Mouse (Mus musculus) heart, embryonic 12.5 days (tissue): Measurements from ENCODE around the gene Rfx5. TPM values are rescaled to one million over a fixed set of nuclear protein-coding genes. Genes with fewer than 3 reads are reported as not detected.

Experiments
- ATAC-seq: fragments of 200-750 bp; cut with Nextera tagmentation; 2 replicates; pipeline ENCODE4 v1.8.0; 2017; ENCODE audit warnings: moderate TSS enrichment, moderate library complexity; ENCODE audit not compliant: insufficient number of reproducible peaks, low FRiP score
- H3K27ac ChIP-seq: fragments of 300-500 bp; sonication (generic); 2 replicates; pipeline ENCODE4 v1.5.1; 2016; ENCODE audit warnings: mild to moderate bottlenecking, moderate library complexity; ENCODE audit not compliant: poor library complexity, severe bottlenecking
- H3K27me3 ChIP-seq: fragments of 300-500 bp; sonication (generic); replicated peaks from 2 replicates; pipeline ENCODE4 v1.6.1; 2016; ENCODE audit warnings: mild to moderate bottlenecking, moderate library complexity
- H3K36me3 ChIP-seq: fragments of 300-500 bp; sonication (generic); 2 replicates; pipeline ENCODE4 v1.6.1; 2016; ENCODE audit warnings: mild to moderate bottlenecking, moderate library complexity
- H3K4me1 ChIP-seq: fragments of 300-500 bp; sonication (generic); replicated peaks from 2 replicates; pipeline ENCODE4 v1.6.1; 2016; ENCODE audit warnings: mild to moderate bottlenecking
- H3K4me2 ChIP-seq: fragments of 300-500 bp; sonication (generic); 2 replicates; pipeline ENCODE4 v1.6.1; 2016; ENCODE audit warnings: mild to moderate bottlenecking, moderate library complexity
- H3K4me3 ChIP-seq: fragments of 300-500 bp; sonication (generic); 2 replicates; pipeline ENCODE4 v1.5.1; 2016; ENCODE audit warnings: mild to moderate bottlenecking
- H3K9ac ChIP-seq: fragments of 300-500 bp; sonication (generic); 2 replicates; pipeline ENCODE4 v1.6.1; 2016; ENCODE audit warnings: mild to moderate bottlenecking, moderate library complexity
- H3K9me3 ChIP-seq: fragments of 300-500 bp; sonication (generic); replicated peaks from 2 replicates; pipeline ENCODE4 v1.6.1; 2016; ENCODE audit warnings: mild to moderate bottlenecking, moderate library complexity
- WGBS: fragments of 180-500 bp; shearing (Covaris S2); methylation state at CpG from one replicate; pipeline ENCODE4 v1.1.7; 2016; 5-methylcytosine and 5-hydroxymethylcytosine counted together
- microRNA-seq: library from miRNA; unstranded; fragments of <30 nt; microRNA quantifications from one replicate; pipeline ENCODE4, GENCODE M21; 2017
- polyA plus RNA-seq: library from polyadenylated mRNA; unstranded; fragments of >200 nt; fragmentation: Nextera tagmentation; extraction: Ambion mirVana; gene quantifications from 2 replicates; pipeline ENCODE4 v1.2.1, GENCODE M21; 2016

The Rfx5 gene
- polyA plus RNA-seq, 1 experiment from 2014 or later, result 8.7 TPM

- Histone ChIP-seq H3K27me3 (no peaks in the 10 kb centered on the region), H3K36me3 (peaks cover 90% of the 10 kb centered on the region), H3K4me1 (no peaks in the 10 kb centered on the region), H3K4me2 (no peak overlapping the region), H3K4me3 (no peak overlapping the region), H3K9me3 (no peaks in the 10 kb centered on the region), H3K9ac (no peak overlapping the region), H3K27ac (no peak overlapping the region)
- 87% methylated on average over 4 of the region's 4 CpGs for WGBS
- no peak for ATAC-seq
Measured at GRCm38 (mm10) chr3:95002569-95002968, 48.7 kb downstream of the Rfx5 start.

- Histone ChIP-seq H3K27me3 (no peaks in the 10 kb centered on the region), H3K27ac (no peak overlapping the region), H3K4me2 (no peak overlapping the region)
Measured at GRCm38 (mm10) chr3:95003273-95003672, 49.4 kb downstream of the Rfx5 start.

DNA sequence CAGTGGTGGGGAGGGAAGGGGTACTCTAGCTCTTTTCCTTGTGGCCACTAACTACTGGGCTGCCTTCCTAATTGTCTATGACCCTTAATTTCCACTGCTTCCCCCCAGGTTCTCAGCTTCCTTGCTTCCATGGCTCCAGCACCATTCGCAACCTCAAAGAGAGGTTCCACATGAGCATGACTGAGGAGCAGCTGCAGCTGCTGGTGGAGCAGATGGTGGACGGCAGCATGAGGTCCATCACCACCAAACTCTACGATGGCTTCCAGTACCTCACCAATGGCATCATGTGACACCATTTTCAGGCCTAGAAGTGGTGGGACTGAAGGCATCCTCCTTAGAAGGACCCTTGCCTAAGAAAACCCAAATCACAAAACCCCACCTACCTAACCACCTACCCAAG lies 51.8 kb downstream of the Rfx5 start:
- no peaks in the 10 kb centered on the region for H3K9me3 ChIP-seq
- 90% methylated on average over 3 of the region's 3 CpGs for WGBS
- H3K27ac ChIP-seq, result no peak overlapping the region
- no peaks in the 10 kb centered on the region for H3K27me3 ChIP-seq
- H3K4me1 ChIP-seq, result no peaks in the 10 kb centered on the region
- no peak overlapping the region for H3K4me2 ChIP-seq
- ATAC-seq, result no peak
- no peak overlapping the region for H3K4me3 ChIP-seq
- peaks cover 93% of the 10 kb centered on the region for H3K36me3 ChIP-seq
- no peak overlapping the region for H3K9ac ChIP-seq

More at GRCm38 (mm10) chr3:95003273-95003672, 49.4 kb downstream of the Rfx5 start:
- peaks cover 91% of the 10 kb centered on the region for H3K36me3 ChIP-seq
- no peak overlapping the region for H3K9ac ChIP-seq
- no peaks in the 10 kb centered on the region for H3K9me3 ChIP-seq
- ATAC-seq, result no peak
- no peak overlapping the region for H3K4me3 ChIP-seq
- no peaks in the 10 kb centered on the region for H3K4me1 ChIP-seq

DNA sequence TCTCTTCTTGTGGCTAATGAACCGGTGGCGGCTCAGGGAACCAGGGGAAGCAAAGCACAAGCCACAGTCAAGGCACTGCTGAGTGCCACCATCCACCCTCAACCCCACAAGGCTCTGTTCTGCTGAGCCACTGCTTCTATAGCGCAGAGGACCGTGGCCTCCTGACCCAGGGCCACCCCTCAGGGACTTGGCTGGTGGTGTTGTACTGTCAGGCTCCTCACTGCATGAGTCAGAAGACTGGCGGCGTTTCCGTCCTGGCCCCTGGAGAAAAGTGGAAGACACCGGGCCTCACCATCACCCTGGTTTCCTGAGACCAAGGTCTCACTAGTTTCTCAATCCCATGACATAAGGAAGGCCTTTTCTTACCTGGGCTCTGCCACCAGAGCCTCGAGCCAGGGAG lies 53.8 kb downstream of the Rfx5 start:
- 85% methylated on average over 9 of the region's 9 CpGs for WGBS
- Histone ChIP-seq H3K27me3 (no peaks in the 10 kb centered on the region), H3K36me3 (peaks cover 90% of the 10 kb centered on the region), H3K9me3 (no peaks in the 10 kb centered on the region), H3K9ac (no peak overlapping the region), H3K4me1 (no peaks in the 10 kb centered on the region), H3K4me3 (no peak overlapping the region), H3K4me2 (no peak overlapping the region), H3K27ac (no peak overlapping the region)
- ATAC-seq, result no peak

DNA sequence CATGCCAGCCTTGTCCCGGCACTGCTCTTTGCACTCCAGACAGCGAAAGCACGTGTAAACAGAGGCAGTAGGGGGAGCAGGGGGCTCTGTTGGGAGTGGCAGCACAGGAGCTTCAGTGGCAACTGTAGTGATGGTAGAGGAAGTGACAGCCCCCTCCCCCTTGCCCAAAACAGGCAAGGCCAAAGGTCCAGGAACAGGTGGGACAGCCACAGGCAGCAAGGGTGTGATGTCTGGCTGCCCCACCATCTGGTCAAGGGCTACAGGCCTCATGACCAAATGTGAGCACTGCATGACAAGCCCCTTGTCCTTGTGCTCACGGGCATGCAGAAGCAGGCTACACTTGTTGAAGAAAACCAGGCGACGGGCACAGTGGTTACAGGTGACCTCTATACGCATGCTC lies 56.5 kb downstream of the Rfx5 start:
- Histone ChIP-seq H3K4me3 (no peak overlapping the region), H3K9ac (no peak overlapping the region), H3K4me1 (peaks cover 14% of the 10 kb centered on the region), H3K27me3 (no peaks in the 10 kb centered on the region), H3K9me3 (no peaks in the 10 kb centered on the region), H3K27ac (no peak overlapping the region), H3K36me3 (peaks cover 66% of the 10 kb centered on the region), H3K4me2 (no peak overlapping the region)
- ATAC-seq, result no peak
- WGBS, result 83% methylated on average over 7 of the region's 7 CpGs

Small RNA genes lying within 50 kb of the gene (microRNA-seq; reads per million reads assigned to microRNA genes)
- gene Mir7013, result 1.2 reads per million

Other genes with a start within 250 kb of the Rfx5 start
- gene Cgn, start 167.6 kb upstream of the Rfx5 start, polyA plus RNA-seq, result 2.1 and 2.4 TPM in 2 replicates
- 12.3 and 12.8 TPM in 2 replicates for gene Pogz, start 116.5 kb upstream of the Rfx5 start, polyA plus RNA-seq
- gene Psmb4, start 67.1 kb upstream of the Rfx5 start, polyA plus RNA-seq, result 232 and 235 TPM in 2 replicates
- 42.3 and 43.9 TPM in 2 replicates for gene Selenbp1, start 21.0 kb upstream of the Rfx5 start, polyA plus RNA-seq
- gene Pi4kb, start 20.7 kb downstream of the Rfx5 start, polyA plus RNA-seq, result 18.0 and 20.3 TPM in 2 replicates
- 23.2 and 25.6 TPM in 2 replicates for gene Zfp687, start 61.4 kb downstream of the Rfx5 start, polyA plus RNA-seq
- gene Psmd4, start 88.5 kb downstream of the Rfx5 start, polyA plus RNA-seq, result 199 and 214 TPM in 2 replicates
- gene Pip5k1a, start 152.9 kb downstream of the Rfx5 start, polyA plus RNA-seq, result 18.2 and 18.5 TPM in 2 replicates
- 96.7 and 103 TPM in 2 replicates for gene Vps72, start 156.9 kb downstream of the Rfx5 start, polyA plus RNA-seq
- gene Tmod4, start 170.4 kb downstream of the Rfx5 start, polyA plus RNA-seq, result 0.59 and 0.69 TPM in 2 replicates
- 48.6 and 52.7 TPM in 2 replicates for gene Scnm1, start 179.9 kb downstream of the Rfx5 start, polyA plus RNA-seq
- gene Lysmd1, start 180.0 kb downstream of the Rfx5 start, polyA plus RNA-seq, result 8.1 and 9.1 TPM in 2 replicates
- gene Tnfaip8l2, start 188.3 kb downstream of the Rfx5 start, polyA plus RNA-seq, result 0.62 and 0.91 TPM in 2 replicates
- 3.6 and 5.5 TPM in 2 replicates for gene Sema6c, start 206.4 kb downstream of the Rfx5 start, polyA plus RNA-seq